Mouse (Mus musculus): ENCODE data around the gene Comtd1. TPM values are rescaled to one million over a fixed set of nuclear protein-coding genes. Genes with fewer than 3 reads are reported as not detected.

Comtd1 gene
- polyA plus RNA-seq, 1 experiment from 2014 or later, result 63.0 TPM

GRCm38 (mm10) chr14:21825786-21826491 lies 22.8 kb downstream of the Comtd1 start:
- Histone ChIP-seq H3K27me3 (no peaks in the 10 kb centered on the region), H3K4me3 (no peak overlapping the region), H3K9ac (no peak overlapping the region), H3K4me2 (no peak overlapping the region), H3K27ac (replicated peaks) (no peak overlapping the region), H3K4me1 (replicated peaks) (peaks cover 15% of the 10 kb centered on the region), H3K9me3 (no peaks in the 10 kb centered on the region), H3K36me3 (no peaks in the 10 kb centered on the region)
- no peak for ATAC-seq (ENCODE audit: low FRiP score, low read depth)
- 69% methylated on average over 9 of the region's 9 CpGs for WGBS

GRCm38 (mm10) chr14:21824938-21825337 lies 23.8 kb downstream of the Comtd1 start, which contains the start of gene Vdac2:
Gene Vdac2 (plus strand): TSS chr14:21825238.
- WGBS, result 76% methylated on average over 2 of the region's 2 CpGs
- H3K27me3 ChIP-seq, result no peaks in the 10 kb centered on the region
- no peaks in the 10 kb centered on the region for H3K36me3 ChIP-seq
- no peak within 1 kb of the TSS for H3K9ac ChIP-seq
- no peak within 1 kb of the TSS for H3K4me3 ChIP-seq
- H3K9me3 ChIP-seq, result no peaks in the 10 kb centered on the region
- H3K27ac ChIP-seq (replicated peaks), result no peak within 1 kb of the TSS
- H3K4me1 ChIP-seq (replicated peaks), result 0 out of 2 replicates have a peak, but pooled peaks cover 6% of the 10 kb centered on the region
- ATAC-seq (ENCODE audit: low FRiP score, low read depth), result no peak
- H3K4me2 ChIP-seq, result no peak within 1 kb of the TSS

GRCm38 (mm10) chr14:21823897-21824296 lies 24.9 kb downstream of the Comtd1 start:
- Histone ChIP-seq H3K4me1 (replicated peaks) (0 out of 2 replicates have a peak, but pooled peaks cover 6% of the 10 kb centered on the region), H3K9me3 (no peaks in the 10 kb centered on the region), H3K9ac (no peak overlapping the region), H3K4me2 (no peak overlapping the region), H3K27me3 (no peaks in the 10 kb centered on the region), H3K36me3 (no peaks in the 10 kb centered on the region), H3K27ac (replicated peaks) (no peak overlapping the region), H3K4me3 (no peak overlapping the region)
- no peak for ATAC-seq (ENCODE audit: low FRiP score, low read depth)
- 82% methylated on average over 7 of the region's 7 CpGs for WGBS

GRCm38 (mm10) chr14:21822795-21823374 lies 25.9 kb downstream of the Comtd1 start:
- peak overlapping the region; percentile 49 for H3K27ac ChIP-seq (replicated peaks)
- H3K4me3 ChIP-seq, result no peak overlapping the region

DNA sequence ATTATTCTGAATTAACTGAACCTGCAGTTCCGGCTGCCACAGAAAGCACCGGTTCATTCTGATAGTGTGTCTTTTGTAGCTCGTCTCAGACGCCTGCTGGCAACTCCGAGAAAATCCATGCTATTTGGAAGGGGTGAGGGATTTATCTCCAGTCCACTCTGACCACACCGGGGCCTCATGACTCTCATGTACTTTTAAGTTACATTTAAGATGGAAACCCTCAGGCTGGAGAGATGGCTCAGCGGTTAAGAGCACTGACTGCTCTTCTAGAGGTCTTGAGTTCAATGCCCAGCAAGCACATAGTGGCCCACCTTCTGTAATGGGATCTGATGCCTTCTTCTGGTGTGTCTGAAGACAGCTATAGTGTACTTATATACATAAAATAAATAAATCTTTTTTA lies 26.5 kb downstream of the Comtd1 start:
- 68% methylated on average over 7 of the region's 7 CpGs for WGBS
- no peak for ATAC-seq (ENCODE audit: low FRiP score, low read depth)
- Histone ChIP-seq H3K4me1 (replicated peaks) (0 out of 2 replicates have a peak, but pooled peaks cover 6% of the 10 kb centered on the region), H3K9ac (no peak overlapping the region), H3K27ac (replicated peaks) (peak overlapping the region; percentile 49; the same call in 1 of the 2 replicates), H3K9me3 (no peaks in the 10 kb centered on the region), H3K36me3 (no peaks in the 10 kb centered on the region), H3K4me3 (no peak overlapping the region), H3K27me3 (no peaks in the 10 kb centered on the region), H3K4me2 (no peak overlapping the region)

More at GRCm38 (mm10) chr14:21822795-21823374, 25.9 kb downstream of the Comtd1 start:
- ATAC-seq (ENCODE audit: low FRiP score, low read depth), result peak; percentile 42; the same call in 1 of the 2 replicates
- 49% methylated on average over 7 of the region's 7 CpGs for whole genome bisulfite sequencing
- no peaks in the 10 kb centered on the region for H3K9me3 ChIP-seq
- 0 out of 2 replicates have a peak, but pooled peaks cover 6% of the 10 kb centered on the region for H3K4me1 ChIP-seq (replicated peaks)
- no peaks in the 10 kb centered on the region for H3K27me3 ChIP-seq
- no peak overlapping the region for H3K4me2 ChIP-seq
- H3K9ac ChIP-seq, result no peak overlapping the region
- no peaks in the 10 kb centered on the region for H3K36me3 ChIP-seq

- no peak overlapping the region for H3K4me3 ChIP-seq
- H3K9me3 ChIP-seq, result no peaks in the 10 kb centered on the region
- 94% methylated on average over 4 of the region's 4 CpGs for WGBS
- no peak; the same call in 1 of the 2 replicates for ATAC-seq (ENCODE audit: low FRiP score, low read depth)
- H3K9ac ChIP-seq, result no peak overlapping the region
- H3K27me3 ChIP-seq, result no peaks in the 10 kb centered on the region
- no peak overlapping the region for H3K4me2 ChIP-seq
- no peaks in the 10 kb centered on the region for H3K36me3 ChIP-seq
- 0 out of 2 replicates have a peak, but pooled peaks cover 6% of the 10 kb centered on the region for H3K4me1 ChIP-seq (replicated peaks)
- H3K27ac ChIP-seq (replicated peaks), result no peak overlapping the region
Measured at GRCm38 (mm10) chr14:21820880-21821505, 27.8 kb downstream of the Comtd1 start.

DNA sequence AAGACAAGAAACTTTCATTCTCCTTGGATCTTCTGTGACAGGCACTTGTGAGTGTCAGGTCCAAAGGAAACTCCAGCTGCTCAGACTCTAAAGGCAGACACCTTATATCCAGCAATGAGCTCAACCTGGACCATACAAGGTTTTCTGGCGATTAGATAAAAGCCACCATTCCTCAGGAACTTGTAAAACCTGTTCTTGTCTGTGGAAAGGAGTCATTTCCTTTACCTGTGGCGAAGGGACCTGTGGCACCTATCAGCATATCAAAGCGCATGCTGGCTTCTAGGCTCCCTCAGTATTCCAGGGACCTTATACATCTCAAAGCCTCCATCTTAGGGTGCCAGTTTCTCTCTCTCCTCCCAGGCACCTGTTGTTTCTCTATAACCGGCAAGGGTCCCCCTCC lies 31.3 kb downstream of the Comtd1 start:
- Histone ChIP-seq H3K27ac (replicated peaks) (no peak overlapping the region), H3K9me3 (no peaks in the 10 kb centered on the region), H3K4me2 (no peak overlapping the region), H3K9ac (no peak overlapping the region), H3K27me3 (no peaks in the 10 kb centered on the region), H3K4me1 (replicated peaks) (no peaks in the 10 kb centered on the region), H3K4me3 (no peak overlapping the region), H3K36me3 (no peaks in the 10 kb centered on the region)
- WGBS, result 48% methylated on average over 4 of the region's 4 CpGs
- no peak for ATAC-seq (ENCODE audit: low FRiP score, low read depth)

GRCm38 (mm10) chr14:21816255-21816654 lies 32.5 kb downstream of the Comtd1 start:
- no peak overlapping the region for H3K9ac ChIP-seq
- no peak overlapping the region for H3K4me3 ChIP-seq
- no peaks in the 10 kb centered on the region for H3K4me1 ChIP-seq (replicated peaks)
- H3K27ac ChIP-seq (replicated peaks), result no peak overlapping the region
- no peak overlapping the region for H3K4me2 ChIP-seq
- no peaks in the 10 kb centered on the region for H3K36me3 ChIP-seq
- no peaks in the 10 kb centered on the region for H3K27me3 ChIP-seq
- WGBS, result 82% methylated on average over 3 of the region's 3 CpGs
- no peak for ATAC-seq (ENCODE audit: low FRiP score, low read depth)
- no peaks in the 10 kb centered on the region for H3K9me3 ChIP-seq

DNA sequence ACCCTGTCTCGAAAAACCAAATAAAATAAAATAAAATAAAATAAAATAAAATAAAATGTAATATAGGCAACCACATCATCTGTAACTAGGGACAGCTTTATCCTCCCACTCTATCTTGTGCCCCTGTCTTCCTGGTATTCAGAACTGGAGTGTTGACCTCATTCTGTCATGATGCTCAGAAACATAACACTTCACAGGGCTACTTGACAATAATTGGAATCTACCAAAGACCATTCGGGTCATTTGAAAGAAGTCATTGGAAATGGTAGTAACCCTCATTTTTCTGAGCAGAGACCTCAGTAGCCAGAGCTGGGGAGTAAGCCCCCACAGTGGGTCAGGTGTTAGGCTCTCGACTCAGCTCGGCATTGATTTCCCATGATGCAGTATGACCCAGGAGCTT lies 34.2 kb downstream of the Comtd1 start:
- Histone ChIP-seq H3K4me3 (no peak overlapping the region), H3K4me1 (replicated peaks) (no peaks in the 10 kb centered on the region), H3K36me3 (no peaks in the 10 kb centered on the region), H3K9ac (no peak overlapping the region), H3K27me3 (no peaks in the 10 kb centered on the region), H3K4me2 (no peak overlapping the region), H3K27ac (replicated peaks) (no peak overlapping the region), H3K9me3 (no peaks in the 10 kb centered on the region)
- no peak for ATAC-seq (ENCODE audit: low FRiP score, low read depth)
- 95% methylated on average over 4 of the region's 4 CpGs for WGBS

GRCm38 (mm10) chr14:21813847-21814246 lies 34.9 kb downstream of the Comtd1 start:
- 84% methylated on average over 3 of the region's 3 CpGs for WGBS

DNA sequence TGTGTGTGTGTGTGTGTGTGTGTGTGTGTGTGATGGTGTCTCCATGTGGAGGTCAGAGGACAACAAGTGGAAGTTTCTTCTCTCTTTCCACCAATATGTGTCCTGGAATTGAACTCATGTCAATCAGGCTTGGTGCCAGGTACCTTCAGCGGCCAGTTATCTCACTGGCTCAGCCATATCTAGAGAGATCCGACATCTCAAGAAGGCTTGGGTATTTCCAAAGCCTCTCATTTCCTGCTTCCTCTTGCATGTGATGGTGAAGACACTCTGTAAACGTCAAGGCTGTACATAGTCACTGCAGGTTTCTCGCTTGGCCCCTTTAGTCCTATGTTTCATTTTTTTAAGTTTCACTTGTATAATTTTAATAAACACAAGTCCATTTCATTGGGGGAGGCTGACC lies 35.6 kb downstream of the Comtd1 start:
- H3K4me2 ChIP-seq, result no peak overlapping the region
- no peak overlapping the region for H3K9ac ChIP-seq
- no peaks in the 10 kb centered on the region for H3K4me1 ChIP-seq (replicated peaks)
- WGBS, result 85% methylated on average over 4 of the region's 4 CpGs
- no peak overlapping the region for H3K27ac ChIP-seq (replicated peaks)
- H3K9me3 ChIP-seq, result no peaks in the 10 kb centered on the region
- no peaks in the 10 kb centered on the region for H3K27me3 ChIP-seq
- no peak overlapping the region for H3K4me3 ChIP-seq
- no peak for ATAC-seq (ENCODE audit: low FRiP score, low read depth)
- no peaks in the 10 kb centered on the region for H3K36me3 ChIP-seq

More at GRCm38 (mm10) chr14:21813847-21814246, 34.9 kb downstream of the Comtd1 start:
- Histone ChIP-seq H3K4me2 (no peak overlapping the region), H3K36me3 (no peaks in the 10 kb centered on the region), H3K4me3 (no peak overlapping the region), H3K27me3 (no peaks in the 10 kb centered on the region), H3K9me3 (no peaks in the 10 kb centered on the region), H3K27ac (replicated peaks) (no peak overlapping the region), H3K9ac (no peak overlapping the region), H3K4me1 (replicated peaks) (no peaks in the 10 kb centered on the region)
- no peak for ATAC-seq (ENCODE audit: low FRiP score, low read depth)

- Histone ChIP-seq H3K27ac (replicated peaks) (no peak overlapping the region), H3K9ac (no peak overlapping the region), H3K9me3 (no peaks in the 10 kb centered on the region), H3K27me3 (no peaks in the 10 kb centered on the region), H3K36me3 (no peaks in the 10 kb centered on the region), H3K4me2 (no peak overlapping the region), H3K4me1 (replicated peaks) (no peaks in the 10 kb centered on the region), H3K4me3 (no peak overlapping the region)
- 22% methylated on average over 14 of the region's 14 CpGs for WGBS
- ATAC-seq (ENCODE audit: low FRiP score, low read depth), result no peak
Measured at GRCm38 (mm10) chr14:21812590-21813162, 36.1 kb downstream of the Comtd1 start.

All from hindbrain, embryonic 15.5 days (tissue).